Mouse (Mus musculus) stomach, postnatal 0 days (tissue): ENCODE measurements around the gene Crct1.

Experiments used
- CTCF ChIP-seq: IDR thresholded peaks from 2 replicates; pipeline ENCODE4 v1.5.1; 2016; ENCODE audit warnings: antibody characterized with exemption, low read depth, mild to moderate bottlenecking, moderate library complexity
- EP300 ChIP-seq: optimal IDR thresholded peaks from 2 replicates; pipeline ENCODE3; 2016; ENCODE audit warnings: antibody characterized with exemption

GRCm38 (mm10) chr3:92978484-92978883 is 37.0 kb downstream of the Crct1 start:
- TF ChIP-seq CTCF (no peak), EP300 (peak; percentile 63)
